In genomic region chr9:66919382-66919971, GRCm38 (mm10) we compare ENCODE assay signal across 8 mouse cellular contexts. TPM values are rescaled to one million over a fixed set of nuclear protein-coding genes. Genes with fewer than 3 reads are reported as not detected.
DNase-seq lines count a peak whose midpoint lies in the region; ATAC-seq and TF ChIP-seq lines count a peak whose summit lies in the region.

Gene Rab8b (minus strand): TSS chr9:66919687.

- H3K4me1 ChIP-seq in forebrain, embryonic 10.5 days: peaks cover 32% of the 10 kb centered on the region
- H3K4me1 ChIP-seq in heart, embryonic 15.5 days (replicated peaks): peaks cover 29% of the 10 kb centered on the region
- H3K4me1 ChIP-seq in liver, embryonic 14.5 days (replicated peaks; ENCODE audit: control insufficient read depth in 2 of 2, insufficient read depth in 2 of 2, low read length in 1 of 2): peaks cover 37 to 41% of the 10 kb centered on the region in 2 experiments
- peaks cover 8% of the 10 kb centered on the region; the same call in 1 of the 2 replicates for H3K4me1 ChIP-seq in neural tube, embryonic 11.5 days (ENCODE audit: control insufficient read depth, insufficient read depth, low read length)
- H3K4me1 ChIP-seq in stomach, postnatal 0 days (replicated peaks; ENCODE audit: control insufficient read depth, insufficient read depth): no peaks in the 10 kb centered on the region

- ATAC-seq in heart, embryonic 15.5 days (replicated peaks; ENCODE audit: insufficient number of reproducible peaks, insufficient read depth, low FRiP score, low read depth): peak; percentile 98
- peak; percentile 92 for ATAC-seq in liver, embryonic 14.5 days (ENCODE audit: insufficient read depth)
- ATAC-seq in neural tube, embryonic 11.5 days (ENCODE audit: insufficient read depth, low FRiP score, low TSS enrichment): peak; percentile 98
- peak; percentile 99 for ATAC-seq in stomach, postnatal 0 days (ENCODE audit: low FRiP score, low TSS enrichment)

- 0 out of 2 replicates have a peak, but pooled peaks have one; percentile 18 for TF ChIP-seq EP300 in liver, embryonic 14.5 days (IDR thresholded peaks at IDR 0.05; ENCODE audit: low read depth)
- TF ChIP-seq EP300 in stomach, postnatal 0 days (optimal IDR thresholded peaks at IDR 0.05): no peak

- peak; percentile 90 to 94 for DNase-seq in CD8-positive naive resting alpha-beta T cell, adult 2 months (ENCODE audit: low read depth in 2 of 2, low spot score in 2 of 2)
- peak; percentile 94 for DNase-seq in c-Kit-positive CD71-negative TER-119-negative erythroid progenitor cells, embryonic 14.5 days (ENCODE audit: low read depth)
- DNase-seq in forebrain, embryonic 10.5 days (ENCODE audit: extremely low spot score, low spot score): peak; percentile 99
- DNase-seq in kidney, postnatal 25 days: peak; percentile 99
- DNase-seq in liver, embryonic 14.5 days (ENCODE audit: low read depth in 3 of 3, low spot score in 3 of 3): peak; percentile 94 to 95 (median 95)
- peak; percentile 99 for DNase-seq in neural tube, embryonic 11.5 days (ENCODE audit: low spot score)
- peak; percentile 99 for DNase-seq in stomach, postnatal 0 days (ENCODE audit: low spot score)

- peak within 1 kb of the TSS; percentile 95 for H3K27ac ChIP-seq in forebrain, embryonic 10.5 days
- peak within 1 kb of the TSS; percentile 86 for H3K27ac ChIP-seq in heart, embryonic 15.5 days
- H3K27ac ChIP-seq in liver, embryonic 14.5 days: peak within 1 kb of the TSS; percentile 97
- H3K27ac ChIP-seq in neural tube, embryonic 11.5 days (ENCODE audit: low read depth, low read length): peak within 1 kb of the TSS; percentile 80
- H3K27ac ChIP-seq in stomach, postnatal 0 days (replicated peaks): peak within 1 kb of the TSS; percentile 90

- H3K27me3 ChIP-seq in forebrain, embryonic 10.5 days (ENCODE audit: poor library complexity, severe bottlenecking): peaks cover 6% of the 10 kb centered on the region
- no peaks in the 10 kb centered on the region for H3K27me3 ChIP-seq in heart, embryonic 15.5 days
- H3K27me3 ChIP-seq in liver, embryonic 14.5 days (ENCODE audit: control insufficient read depth, insufficient read depth, low read length): no peaks in the 10 kb centered on the region
- no peaks in the 10 kb centered on the region for H3K27me3 ChIP-seq in neural tube, embryonic 11.5 days (ENCODE audit: control insufficient read depth, insufficient read depth, low read length)
- no peaks in the 10 kb centered on the region for H3K27me3 ChIP-seq in stomach, postnatal 0 days (ENCODE audit: control insufficient read depth, insufficient read depth, low read length)

- peak within 1 kb of the TSS; percentile 95 for H3K4me3 ChIP-seq in forebrain, embryonic 10.5 days
- peak within 1 kb of the TSS; percentile 96 for H3K4me3 ChIP-seq in heart, embryonic 15.5 days
- peak within 1 kb of the TSS; percentile 91 to 96 for H3K4me3 ChIP-seq in liver, embryonic 14.5 days (ENCODE audit: insufficient read depth in 1 of 2, low read depth in 2 of 2, low read length in 2 of 2)
- peak within 1 kb of the TSS; percentile 82 for H3K4me3 ChIP-seq in neural tube, embryonic 11.5 days (ENCODE audit: low read depth, low read length)
- H3K4me3 ChIP-seq in stomach, postnatal 0 days (ENCODE audit: low read depth, low read length): peak within 1 kb of the TSS; percentile 92

- no peaks in the 10 kb centered on the region for H3K9me3 ChIP-seq in forebrain, embryonic 10.5 days
- H3K9me3 ChIP-seq in heart, embryonic 15.5 days (replicated peaks): no peaks in the 10 kb centered on the region
- H3K9me3 ChIP-seq in liver, embryonic 14.5 days (ENCODE audit: control insufficient read depth, low read length): no peaks in the 10 kb centered on the region
- H3K9me3 ChIP-seq in neural tube, embryonic 11.5 days (ENCODE audit: control insufficient read depth, low read length): no peaks in the 10 kb centered on the region
- H3K9me3 ChIP-seq in stomach, postnatal 0 days (ENCODE audit: control insufficient read depth, low read length): no peaks in the 10 kb centered on the region

- H3K36me3 ChIP-seq in forebrain, embryonic 10.5 days (replicated peaks): peaks cover 19% of the 10 kb centered on the region
- H3K36me3 ChIP-seq in heart, embryonic 15.5 days: no peaks in the 10 kb centered on the region
- peaks cover 5% of the 10 kb centered on the region for H3K36me3 ChIP-seq in liver, embryonic 14.5 days (replicated peaks; ENCODE audit: control insufficient read depth, insufficient read depth, low read depth)
- H3K36me3 ChIP-seq in neural tube, embryonic 11.5 days (ENCODE audit: control insufficient read depth, insufficient read depth, low read length): no peaks in the 10 kb centered on the region
- H3K36me3 ChIP-seq in stomach, postnatal 0 days (ENCODE audit: control insufficient read depth, insufficient read depth, low read length): no peaks in the 10 kb centered on the region

- peak within 1 kb of the TSS; percentile 86 for H3K4me2 ChIP-seq in heart, embryonic 15.5 days
- H3K4me2 ChIP-seq in liver, embryonic 14.5 days (ENCODE audit: low read depth): peak within 1 kb of the TSS; percentile 74
- peak within 1 kb of the TSS; percentile 80 for H3K4me2 ChIP-seq in neural tube, embryonic 11.5 days (ENCODE audit: low read depth)
- peak within 1 kb of the TSS; percentile 86 for H3K4me2 ChIP-seq in stomach, postnatal 0 days (replicated peaks; ENCODE audit: low read depth)

- WGBS in forebrain, embryonic 10.5 days: under 1% methylated on average over 49 of the region's 49 CpGs
- whole genome bisulfite sequencing in heart, embryonic 15.5 days: under 1% methylated on average over 44 of the region's 49 CpGs
- under 1% methylated on average over 45 of the region's 49 CpGs for WGBS in liver, embryonic 14.5 days (ENCODE audit: insufficient replicate concordance)
- 1% methylated on average over 45 of the region's 49 CpGs for WGBS in neural tube, embryonic 11.5 days
- 0% methylated on average over 43 of the region's 49 CpGs for WGBS in stomach, postnatal 0 days

- no peak for TF ChIP-seq CTCF in liver, embryonic 14.5 days (IDR thresholded peaks at IDR 0.05; ENCODE audit: low read depth)
- TF ChIP-seq CTCF in stomach, postnatal 0 days (IDR thresholded peaks at IDR 0.05; ENCODE audit: low read depth): peak; percentile 13; the same call in 1 of the 2 replicates

- H3K9ac ChIP-seq in heart, embryonic 15.5 days: peak within 1 kb of the TSS; percentile 91
- peak within 1 kb of the TSS; percentile 99 for H3K9ac ChIP-seq in liver, embryonic 14.5 days (replicated peaks)
- H3K9ac ChIP-seq in neural tube, embryonic 11.5 days (ENCODE audit: low read length): peak within 1 kb of the TSS; percentile 91
- H3K9ac ChIP-seq in stomach, postnatal 0 days (ENCODE audit: low read length): peak within 1 kb of the TSS; percentile 91

RNA-seq across cellular contexts. Expression of gene Rab8b, which starts in this region (rescaled TPM):
- 33.4 and 34.0 TPM in 2 replicates for polyA plus RNA-seq in forebrain, embryonic 10.5 days (2016; fragmentation: Nextera tagmentation; extraction: Ambion mirVana)
- polyA plus RNA-seq in heart, embryonic 15.5 days (2015; fragmentation: Nextera tagmentation; extraction: Ambion mirVana): 14.3 and 18.5 TPM in 2 replicates
- 15.1 and 20.6 TPM in 2 replicates for polyA plus RNA-seq in liver, embryonic 14.5 days (2012; rRNA removed)
- polyA plus RNA-seq in liver, embryonic 14.5 days (2014; fragmentation: Nextera tagmentation; extraction: Ambion mirVana): 17.9 and 18.3 TPM in 2 replicates
- polyA plus RNA-seq in neural tube, embryonic 11.5 days (2014; fragmentation: Nextera tagmentation; extraction: Ambion mirVana): 24.5 and 26.9 TPM in 2 replicates
- 9.2 and 9.4 TPM in 2 replicates for polyA plus RNA-seq in stomach, postnatal 0 days (2015; fragmentation: Nextera tagmentation; extraction: Ambion mirVana)

Comparison
In these comparisons a context has a peak if more than half of its experiments do, and no peak if none do; other contexts are left out.
1. Peak in every context shown above with its lines: DNase-seq, ATAC-seq, H3K4me3 ChIP-seq and H3K27ac ChIP-seq.